Mouse (Mus musculus): ENCODE data around the gene Net1. TPM values are rescaled to one million over a fixed set of nuclear protein-coding genes. Genes with fewer than 3 reads are reported as not detected.
"Not testable (repeated sequence)": the region's sequence is repeated elsewhere in the genome, so short reads cannot be mapped to it uniquely, and the experiment has no call there.

The Net1 gene
- total RNA-seq, 2 experiments from 2014 or later: 21.1 to 21.4 TPM

- intact Hi-C loops (cut with DNase I); DNase-seq: not testable (repeated sequence)
Observed at GRCm38 (mm10) chr13:3837312-3837807, 80.7 kb downstream of the Net1 start, which contains the start of gene Calm4. Calm4 (plus strand) TSS chr13:3837757.

- DNase-seq; intact Hi-C loops (cut with DNase I): not testable (repeated sequence)
Observed at GRCm38 (mm10) chr13:3833644-3834043, 84.4 kb downstream of the Net1 start.

- DNase-seq: no peak
- intact Hi-C loops (cut with DNase I): no loop called here
Observed at GRCm38 (mm10) chr13:3832450-3832849, 85.6 kb downstream of the Net1 start.

Small RNAs within 50 kb of the gene (microRNA-seq; reads per million reads assigned to microRNA genes)
- gene Gm22460: not detected

Other genes starting within 250 kb of the Net1 start
- not detected for gene Calml3, start 113.9 kb downstream of the Net1 start, total RNA-seq (2021)
- not detected for gene Calm4, start 80.5 kb downstream of the Net1 start, total RNA-seq (2021)
- gene Calm5, start 64.0 kb downstream of the Net1 start, total RNA-seq (2021): not detected
- not detected for gene Tubal3, start 54 bp upstream of the Net1 start, total RNA-seq (2021)
- gene Ucn3, start 27.1 kb upstream of the Net1 start, total RNA-seq (2021): under 1 TPM in 1 of 2 experiments, not detected in 1; 0.24 TPM
- gene Akr1c14, start 130.8 kb upstream of the Net1 start, total RNA-seq (2021): under 1 TPM; 0.68 TPM
- gene Akr1c18, start 232.4 kb upstream of the Net1 start, total RNA-seq (2021): under 1 TPM in 1 of 2 experiments, not detected in 1; 0.58 TPM